Mouse (Mus musculus) ES-Bruce4 (cell line): Measurements from ENCODE around the gene Txn2. TPM values are rescaled to one million over a fixed set of nuclear protein-coding genes. Genes with fewer than 3 reads are reported as not detected.

Experiments
- H3K27ac ChIP-seq: 2 replicates; pipeline ENCODE4 v1.5.1; 2012; ENCODE audit warnings: low read length, inconsistent platforms; ENCODE audit not compliant: insufficient read depth
- H3K27me3 ChIP-seq: 2 replicates; pipeline ENCODE4 v1.6.1; 2012; ENCODE audit warnings: mild to moderate bottlenecking, low read length, inconsistent platforms; ENCODE audit not compliant: control insufficient read depth, poor library complexity, insufficient read depth, severe bottlenecking
- H3K36me3 ChIP-seq: 2 replicates; pipeline ENCODE4 v1.6.1; 2012; ENCODE audit warnings: inconsistent platforms, mild to moderate bottlenecking, low read length, moderate library complexity; ENCODE audit not compliant: control insufficient read depth, poor library complexity, insufficient read depth, severe bottlenecking
- H3K4me1 ChIP-seq: one replicate; pipeline ENCODE4 v1.8.1; 2011; ENCODE audit warnings: low read length; ENCODE audit not compliant: control insufficient read depth, insufficient read depth
- H3K4me3 ChIP-seq: 2 replicates; pipeline ENCODE4 v1.5.1; 2011; ENCODE audit warnings: low read depth, mild to moderate bottlenecking, low read length
- H3K9ac ChIP-seq: 2 replicates; pipeline ENCODE4 v1.6.1; 2012; ENCODE audit warnings: low read depth, mild to moderate bottlenecking, inconsistent platforms; ENCODE audit not compliant: poor library complexity, severe bottlenecking
- H3K9me3 ChIP-seq: replicated peaks from 2 replicates; pipeline ENCODE4 v1.6.1; 2012; ENCODE audit warnings: mild to moderate bottlenecking, low read length, inconsistent platforms; ENCODE audit not compliant: control insufficient read depth, poor library complexity, insufficient read depth, severe bottlenecking
- CTCF ChIP-seq: IDR thresholded peaks from one replicate; pipeline ENCODE4 v1.8.1; 2011; ENCODE audit warnings: low read depth, low read length
- EP300 ChIP-seq: IDR thresholded peaks from 2 replicates; pipeline ENCODE4 v1.6.1; 2011; ENCODE audit warnings: low read depth, low read length; ENCODE audit not compliant: insufficient read depth
- POLR2A ChIP-seq: IDR thresholded peaks from one replicate; pipeline ENCODE4 v1.8.1; 2011; ENCODE audit warnings: low read length; ENCODE audit not compliant: insufficient read depth
- polyA plus RNA-seq: library from polyadenylated mRNA; stranded (reverse); fragments of >200 nt; gene quantifications from 2 replicates; pipeline ENCODE4 v1.2.4, GENCODE M21; 2011; ENCODE audit warnings: low read depth; ENCODE audit not compliant: missing spikeins, insufficient read depth, insufficient read length

The Txn2 gene
- 167 and 174 TPM in 2 replicates for polyA plus RNA-seq

- H3K4me3 ChIP-seq = peak within 1 kb of the TSS; percentile 86
- TF ChIP-seq POLR2A = peak; percentile 28
- no peak for TF ChIP-seq CTCF
- 0 out of 2 replicates have a peak, but pooled peaks have one; percentile 18 for TF ChIP-seq EP300
- no peaks in the 10 kb centered on the region for H3K9me3 ChIP-seq
- H3K27me3 ChIP-seq = no peaks in the 10 kb centered on the region
- H3K9ac ChIP-seq = peak within 1 kb of the TSS; percentile 61
- no peaks in the 10 kb centered on the region for H3K4me1 ChIP-seq
- H3K36me3 ChIP-seq = peaks cover 32% of the 10 kb centered on the region
- no peak within 1 kb of the TSS for H3K27ac ChIP-seq
These were observed at the start of gene Txn2 for GRCm38 (mm10) chr15:77928673-77929331. TSS of gene Txn2 (minus strand) at chr15:77929006.

GRCm38 (mm10) chr15:77977663-77978062 is 48.9 kb upstream of the Txn2 start:
- H3K9ac ChIP-seq = no peak overlapping the region
- no peaks in the 10 kb centered on the region for H3K4me1 ChIP-seq
- H3K36me3 ChIP-seq = no peaks in the 10 kb centered on the region
- H3K27me3 ChIP-seq = no peaks in the 10 kb centered on the region
- TF ChIP-seq EP300 (no peak), POLR2A (no peak), CTCF (no peak)
- no peaks in the 10 kb centered on the region for H3K9me3 ChIP-seq
- H3K27ac ChIP-seq = no peak overlapping the region
- H3K4me3 ChIP-seq = no peak overlapping the region

- H3K36me3 ChIP-seq = no peaks in the 10 kb centered on the region
- H3K4me3 ChIP-seq = no peak overlapping the region
- no peaks in the 10 kb centered on the region for H3K4me1 ChIP-seq
- H3K27me3 ChIP-seq = no peaks in the 10 kb centered on the region
- no peak overlapping the region for H3K9ac ChIP-seq
- TF ChIP-seq POLR2A (no peak), EP300 (no peak), CTCF (no peak)
- no peaks in the 10 kb centered on the region for H3K9me3 ChIP-seq
- no peak overlapping the region for H3K27ac ChIP-seq
These were observed 45.5 kb upstream of the Txn2 start for GRCm38 (mm10) chr15:77974165-77974841.

- peak within 1 kb of the TSS; percentile 89 for H3K27ac ChIP-seq
- H3K4me1 ChIP-seq = peaks cover 2% of the 10 kb centered on the region
- no peaks in the 10 kb centered on the region for H3K27me3 ChIP-seq
- H3K9me3 ChIP-seq = no peaks in the 10 kb centered on the region
- TF ChIP-seq CTCF (no peak), POLR2A (peak; percentile 36)
- H3K9ac ChIP-seq = peak within 1 kb of the TSS; percentile 91
- peaks cover 29% of the 10 kb centered on the region for H3K36me3 ChIP-seq
- H3K4me3 ChIP-seq = peak within 1 kb of the TSS; percentile 97
These were observed 41.9 kb upstream of the Txn2 start, which contains the start of gene Eif3d for GRCm38 (mm10) chr15:77970470-77971292. TSS of gene Eif3d (minus strand) at chr15:77970813.

GRCm38 (mm10) chr15:77969940-77970469 is 41.2 kb upstream of the Txn2 start:
- Histone ChIP-seq H3K4me3 (peak overlapping the region; percentile 97), H3K36me3 (peaks cover 36% of the 10 kb centered on the region), H3K27ac (no peak overlapping the region), H3K9me3 (no peaks in the 10 kb centered on the region), H3K27me3 (no peaks in the 10 kb centered on the region), H3K9ac (peak overlapping the region; percentile 91), H3K4me1 (peaks cover 2% of the 10 kb centered on the region)
- TF ChIP-seq CTCF (no peak), POLR2A (no peak)
